Mouse (Mus musculus): ENCODE measurements around the gene Pex5l.

Gene Pex5l

DNA sequence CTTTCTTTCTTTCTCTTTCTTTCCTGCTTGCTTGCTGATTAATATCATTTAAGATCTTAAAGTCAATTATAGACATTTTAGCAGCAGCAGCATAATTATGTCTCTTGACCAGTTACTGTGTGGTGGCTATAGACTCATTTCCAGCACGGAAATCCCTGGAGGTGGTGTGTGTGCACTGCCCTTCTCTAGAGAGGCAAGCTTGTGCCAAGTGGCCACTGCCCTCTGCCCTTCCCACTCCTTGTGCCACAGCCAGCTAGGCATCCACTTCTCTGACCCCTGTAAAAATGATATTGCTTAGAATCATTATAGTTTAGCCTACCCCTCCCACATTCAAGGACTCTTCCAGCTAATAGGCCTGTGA, 69.2 kb downstream of the Pex5l start:
- in situ Hi-C loops (cut with MboI; ENCODE audit: low pct_unique_long_range_greater_than_20kb in 1 of 2, low sequenced_read_pairs in 2 of 2, unreplicated experiment in 1 of 2) = no loop called here

GRCm38 (mm10) chr3:33070771-33071170, 72.3 kb downstream of the Pex5l start:
- in situ Hi-C loops (cut with MboI; ENCODE audit: low pct_unique_long_range_greater_than_20kb in 1 of 2, low sequenced_read_pairs in 2 of 2, unreplicated experiment in 1 of 2) = no loop called here

- in situ Hi-C loops (cut with MboI; ENCODE audit: low pct_unique_long_range_greater_than_20kb in 1 of 2, low sequenced_read_pairs in 2 of 2, unreplicated experiment in 1 of 2) = no loop called here
These were observed 74.9 kb downstream of the Pex5l start for GRCm38 (mm10) chr3:33068146-33068545.

- in situ Hi-C loops (cut with MboI; ENCODE audit: low pct_unique_long_range_greater_than_20kb in 1 of 2, low sequenced_read_pairs in 2 of 2, unreplicated experiment in 1 of 2) = no loop called here
These were observed 79.5 kb downstream of the Pex5l start for GRCm38 (mm10) chr3:33063590-33063989.

DNA sequence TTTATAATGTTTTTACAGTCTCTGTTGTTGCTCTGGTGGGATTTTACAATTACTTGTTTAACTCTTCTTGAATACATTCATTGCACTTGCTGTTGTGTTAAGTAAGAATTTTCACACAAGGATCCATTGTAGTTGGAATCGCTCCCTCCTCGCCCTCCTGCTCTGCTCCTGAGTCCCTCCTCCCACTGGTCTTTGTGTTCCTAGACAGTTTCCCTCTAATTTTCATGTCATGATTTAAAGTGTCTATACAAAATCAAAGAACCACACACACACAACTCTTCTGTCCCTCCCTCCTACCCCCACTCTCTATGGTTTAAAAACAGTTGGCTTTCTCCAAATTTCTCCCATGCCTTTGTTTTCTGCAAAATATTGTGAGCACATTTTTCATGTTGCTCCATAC, 81.6 kb downstream of the Pex5l start:
- in situ Hi-C loops (cut with MboI; ENCODE audit: low pct_unique_long_range_greater_than_20kb in 1 of 2, low sequenced_read_pairs in 2 of 2, unreplicated experiment in 1 of 2) = no loop called here

- in situ Hi-C loops (cut with MboI; ENCODE audit: low pct_unique_long_range_greater_than_20kb in 1 of 2, low sequenced_read_pairs in 2 of 2, unreplicated experiment in 1 of 2) = no loop called here
These were observed 82.0 kb downstream of the Pex5l start for GRCm38 (mm10) chr3:33061016-33061415.

GRCm38 (mm10) chr3:33060343-33060937, 82.6 kb downstream of the Pex5l start:
- in situ Hi-C loops (cut with MboI; ENCODE audit: low pct_unique_long_range_greater_than_20kb in 1 of 2, low sequenced_read_pairs in 2 of 2, unreplicated experiment in 1 of 2) = no loop called here

- in situ Hi-C loops (cut with MboI; ENCODE audit: low pct_unique_long_range_greater_than_20kb in 1 of 2, low sequenced_read_pairs in 2 of 2, unreplicated experiment in 1 of 2) = no loop called here
These were observed 94.7 kb downstream of the Pex5l start for GRCm38 (mm10) chr3:33048304-33048703.

DNA sequence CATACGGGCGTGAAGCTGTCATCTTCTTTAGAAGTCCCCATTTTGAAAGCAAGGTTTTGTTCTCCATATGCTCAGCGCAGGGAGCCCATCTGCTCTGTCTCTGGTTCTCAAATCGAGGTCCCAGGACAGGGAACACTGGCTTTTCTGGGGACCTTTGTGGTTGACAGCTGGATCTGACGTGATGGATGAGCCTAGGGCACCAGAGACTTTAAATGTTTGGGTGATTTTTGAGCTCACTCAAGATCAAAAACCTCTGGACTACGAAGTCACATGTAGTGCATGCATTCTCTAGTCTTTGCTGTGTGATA, 98.3 kb downstream of the Pex5l start:
- in situ Hi-C loops (cut with MboI; ENCODE audit: low pct_unique_long_range_greater_than_20kb in 1 of 2, low sequenced_read_pairs in 2 of 2, unreplicated experiment in 1 of 2) = no loop called here

GRCm38 (mm10) chr3:33043896-33044798, 98.9 kb downstream of the Pex5l start:
- in situ Hi-C loops (cut with MboI; ENCODE audit: low pct_unique_long_range_greater_than_20kb in 1 of 2, low sequenced_read_pairs in 2 of 2, unreplicated experiment in 1 of 2) = no loop called here

DNA sequence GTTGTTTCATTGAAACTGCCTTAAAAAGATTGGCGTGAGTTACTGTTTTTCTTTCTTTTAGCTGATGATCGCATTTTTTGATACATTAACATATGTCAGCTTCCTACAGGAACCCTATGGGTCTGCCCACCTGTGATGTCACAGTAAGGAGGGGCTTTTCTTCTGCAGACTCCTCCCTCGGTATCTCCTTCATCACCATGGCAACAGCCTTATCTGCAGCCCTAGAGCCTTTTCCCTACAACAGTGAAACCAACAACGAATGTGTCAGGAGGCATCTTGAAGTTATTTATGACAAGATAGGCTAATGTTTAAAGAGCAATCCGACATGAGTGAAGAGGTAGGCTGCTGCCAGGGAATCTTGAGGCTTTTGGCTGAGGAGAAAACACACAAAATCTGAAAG, 118.5 kb downstream of the Pex5l start:
- in situ Hi-C loops (cut with MboI; ENCODE audit: low pct_unique_long_range_greater_than_20kb in 1 of 2, low sequenced_read_pairs in 2 of 2, unreplicated experiment in 1 of 2) = no loop called here

- in situ Hi-C loops (cut with MboI; ENCODE audit: low pct_unique_long_range_greater_than_20kb in 1 of 2, low sequenced_read_pairs in 2 of 2, unreplicated experiment in 1 of 2) = no loop called here
These were observed 139.1 kb downstream of the Pex5l start for GRCm38 (mm10) chr3:33003901-33004300.

- in situ Hi-C loops (cut with MboI; ENCODE audit: low pct_unique_long_range_greater_than_20kb in 1 of 2, low sequenced_read_pairs in 2 of 2, unreplicated experiment in 1 of 2) = no loop called here
These were observed 141.3 kb downstream of the Pex5l start for GRCm38 (mm10) chr3:33001769-33002168.

GRCm38 (mm10) chr3:33000383-33001015, 142.5 kb downstream of the Pex5l start:
- in situ Hi-C loops (cut with MboI; ENCODE audit: low pct_unique_long_range_greater_than_20kb in 1 of 2, low sequenced_read_pairs in 2 of 2, unreplicated experiment in 1 of 2) = no loop called here

DNA sequence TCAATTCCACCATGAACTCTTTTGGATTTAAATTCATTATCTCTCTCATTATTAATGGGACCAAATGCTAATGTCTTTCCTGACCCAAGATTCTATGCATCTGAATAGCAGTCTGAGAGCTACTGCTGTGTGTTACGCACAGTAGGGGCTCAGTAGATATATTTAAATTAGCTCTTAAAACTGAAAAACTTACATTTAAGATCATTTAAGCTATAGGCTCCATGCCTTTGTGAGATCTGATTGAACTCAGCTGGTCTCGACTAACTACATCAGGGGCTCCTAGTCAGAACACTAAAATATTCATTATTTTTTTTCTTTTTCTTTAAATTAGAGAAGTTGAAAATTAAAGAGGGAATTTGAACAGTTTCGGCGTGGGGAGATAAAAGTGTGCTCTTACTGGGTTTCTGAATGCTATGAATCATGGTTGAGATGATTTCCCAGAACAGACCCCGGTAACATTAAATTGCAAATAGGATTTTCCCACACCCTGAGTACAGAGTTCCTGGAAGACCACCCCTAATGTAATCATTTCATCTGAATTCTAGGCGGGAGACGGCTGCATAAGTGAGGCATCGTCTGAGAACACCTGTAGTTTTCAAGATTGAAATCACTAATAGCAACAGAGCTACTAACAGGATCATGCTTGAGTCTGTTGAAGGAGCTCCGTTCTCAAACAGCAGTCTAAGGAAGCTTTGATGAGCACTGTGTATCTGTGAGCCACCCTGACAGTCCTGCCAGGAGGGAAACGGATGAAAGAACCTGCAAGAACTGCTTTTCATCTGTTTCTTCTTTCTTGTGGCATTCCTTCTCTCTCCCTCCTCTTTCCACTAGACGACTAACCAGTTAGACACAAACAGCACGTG, 151.1 kb downstream of the Pex5l start:
- in situ Hi-C loops (cut with MboI; ENCODE audit: low pct_unique_long_range_greater_than_20kb in 1 of 2, low sequenced_read_pairs in 2 of 2, unreplicated experiment in 1 of 2) = no loop called here

DNA sequence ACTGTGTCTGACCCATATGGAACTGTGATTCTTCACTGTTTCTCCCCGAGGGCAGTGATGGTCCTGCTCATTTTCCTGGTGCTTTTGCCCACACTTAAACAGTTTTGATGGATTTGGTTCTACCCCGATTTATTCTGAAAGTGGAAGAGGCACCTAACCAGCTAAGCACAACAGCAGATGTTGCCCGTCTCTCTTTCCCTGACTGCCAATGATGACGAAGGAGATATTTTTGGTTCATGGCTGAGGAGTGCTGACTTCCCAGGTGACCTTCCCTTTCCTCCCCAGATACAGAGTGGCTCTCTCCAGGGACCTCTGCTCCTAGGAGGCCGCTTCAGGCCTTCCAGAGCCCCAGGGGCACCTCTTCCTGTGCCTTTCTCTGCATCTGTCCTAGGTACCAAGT, 155.2 kb downstream of the Pex5l start:
- in situ Hi-C loops (cut with MboI; ENCODE audit: low pct_unique_long_range_greater_than_20kb in 1 of 2, low sequenced_read_pairs in 2 of 2, unreplicated experiment in 1 of 2) = no loop called here

DNA sequence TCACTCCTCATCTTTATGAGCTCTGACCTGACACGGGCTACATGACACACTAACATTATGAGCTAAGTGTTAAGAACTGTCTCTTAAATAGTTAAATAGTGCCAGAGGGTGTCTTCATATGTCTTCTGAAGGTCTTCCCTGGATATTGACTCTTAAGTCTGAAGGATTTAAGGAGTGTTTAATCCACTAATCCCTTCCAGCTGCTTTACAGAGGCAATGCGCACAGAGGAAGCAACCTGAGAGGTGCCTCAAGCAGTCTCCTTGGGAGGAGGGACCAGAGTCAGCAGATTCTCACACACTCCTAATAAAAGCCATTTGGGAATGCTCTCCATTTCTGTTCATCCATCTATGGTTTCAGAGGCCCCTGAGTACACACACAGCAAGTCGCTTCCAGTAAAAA, 157.9 kb downstream of the Pex5l start:
- in situ Hi-C loops (cut with MboI; ENCODE audit: low pct_unique_long_range_greater_than_20kb in 1 of 2, low sequenced_read_pairs in 2 of 2, unreplicated experiment in 1 of 2) = no loop called here

- in situ Hi-C loops (cut with MboI; ENCODE audit: low pct_unique_long_range_greater_than_20kb in 1 of 2, low sequenced_read_pairs in 2 of 2, unreplicated experiment in 1 of 2) = no loop called here
These were observed 163.1 kb downstream of the Pex5l start for GRCm38 (mm10) chr3:32979981-32980380.

GRCm38 (mm10) chr3:32979238-32979637, 163.8 kb downstream of the Pex5l start:
- in situ Hi-C loops (cut with MboI; ENCODE audit: low pct_unique_long_range_greater_than_20kb in 1 of 2, low sequenced_read_pairs in 2 of 2, unreplicated experiment in 1 of 2) = no loop called here

Measured in mouse embryonic stem cell (cell line).